Comparison of ENCODE assay signal across 7 mouse cellular contexts in genomic region chr5:38479908-38480725, GRCm38 (mm10). TPM values are rescaled to one million over a fixed set of nuclear protein-coding genes. Genes with fewer than 3 reads are reported as not detected.
DNase-seq lines count a peak whose midpoint lies in the region; ATAC-seq and TF ChIP-seq lines count a peak whose summit lies in the region.

No protein-coding gene starts in this region.

- H3K9ac ChIP-seq in hindbrain, embryonic 15.5 days, result 0 out of 2 replicates have a peak overlapping the region, but pooled peaks have one; percentile 23
- peak overlapping the region; percentile 51 for H3K9ac ChIP-seq in liver, adult 2 months (ENCODE audit: low read depth, low read length)
- peak overlapping the region; percentile 43; the same call in 1 of the 2 replicates for H3K9ac ChIP-seq in midbrain, embryonic 16.5 days (ENCODE audit: low read depth, low read length)
- H3K9ac ChIP-seq in stomach, postnatal 0 days (ENCODE audit: low read length), result peak overlapping the region; percentile 54

- ATAC-seq in hindbrain, embryonic 15.5 days (ENCODE audit: low FRiP score, low read depth), result peak; percentile 59; the same call in 1 of the 2 replicates
- ATAC-seq in midbrain, embryonic 16.5 days, result peak; percentile 59
- peak; percentile 80 for ATAC-seq in stomach, postnatal 0 days (ENCODE audit: low FRiP score, low TSS enrichment)

- no peaks in the 10 kb centered on the region for H3K9me3 ChIP-seq in hindbrain, embryonic 15.5 days
- no peaks in the 10 kb centered on the region for H3K9me3 ChIP-seq in midbrain, embryonic 16.5 days (replicated peaks; ENCODE audit: control insufficient read depth, low read length, poor library complexity, severe bottlenecking)
- H3K9me3 ChIP-seq in stomach, postnatal 0 days (ENCODE audit: control insufficient read depth, low read length), result no peaks in the 10 kb centered on the region

- peak overlapping the region; percentile 65 for H3K27ac ChIP-seq in hindbrain, embryonic 15.5 days (replicated peaks)
- peak overlapping the region; percentile 78 for H3K27ac ChIP-seq in liver, adult 2 months (replicated peaks; ENCODE audit: insufficient read depth, low read depth, low read length)
- peak overlapping the region; percentile 2 for H3K27ac ChIP-seq in midbrain, embryonic 16.5 days (ENCODE audit: low read length)
- peak overlapping the region; percentile 75 for H3K27ac ChIP-seq in stomach, postnatal 0 days (replicated peaks)

- WGBS in hindbrain, embryonic 15.5 days, result 8% methylated on average over 22 of the region's 22 CpGs
- WGBS in liver, adult 2 months, result 2% methylated on average over 22 of the region's 22 CpGs
- 16% methylated on average over 22 of the region's 22 CpGs for WGBS in midbrain, embryonic 16.5 days
- WGBS in stomach, postnatal 0 days, result 9% methylated on average over 22 of the region's 22 CpGs

- peak; percentile 69 for DNase-seq in T-cell, adult 2 months (ENCODE audit: low spot score)
- DNase-seq in cerebellum, adult 18-20 months, result peak; percentile 55 to 57
- DNase-seq in gastrocnemius, adult 18-20 months (ENCODE audit: low spot score), result peak; percentile 44
- peak; percentile 98 for DNase-seq in liver, adult 2 months (ENCODE audit: extremely low read depth, low read depth, low spot score)
- peak; percentile 57 for DNase-seq in stomach, postnatal 0 days (ENCODE audit: low spot score)

- no peaks in the 10 kb centered on the region; the same call in 1 of the 2 replicates for H3K79me2 ChIP-seq in liver, adult 2 months (ENCODE audit: control insufficient read depth, insufficient read depth, low read length)

- peak overlapping the region; percentile 10; the same call in 1 of the 2 replicates for H3K4me3 ChIP-seq in hindbrain, embryonic 15.5 days
- H3K4me3 ChIP-seq in liver, adult 2 months (ENCODE audit: insufficient read depth, low read depth, low read length), result peak overlapping the region; percentile 26
- no peak overlapping the region for H3K4me3 ChIP-seq in midbrain, embryonic 16.5 days (ENCODE audit: low read depth, low read length)
- H3K4me3 ChIP-seq in stomach, postnatal 0 days (ENCODE audit: low read depth, low read length), result peak overlapping the region; percentile 41

- peak overlapping the region; percentile 47 for H3K4me2 ChIP-seq in hindbrain, embryonic 15.5 days
- H3K4me2 ChIP-seq in midbrain, embryonic 16.5 days (ENCODE audit: low read length), result peak overlapping the region; percentile 28
- peak overlapping the region; percentile 67 for H3K4me2 ChIP-seq in stomach, postnatal 0 days (replicated peaks; ENCODE audit: low read depth)

- no peaks in the 10 kb centered on the region for H3K27me3 ChIP-seq in hindbrain, embryonic 15.5 days
- H3K27me3 ChIP-seq in liver, adult 2 months (ENCODE audit: control insufficient read depth, insufficient read depth, low read length), result no peaks in the 10 kb centered on the region
- no peaks in the 10 kb centered on the region for H3K27me3 ChIP-seq in midbrain, embryonic 16.5 days (ENCODE audit: control insufficient read depth, insufficient read depth, low read depth, low read length)
- no peaks in the 10 kb centered on the region for H3K27me3 ChIP-seq in stomach, postnatal 0 days (ENCODE audit: control insufficient read depth, insufficient read depth, low read length)

- TF ChIP-seq EP300 in stomach, postnatal 0 days (optimal IDR thresholded peaks at IDR 0.05), result no peak

- TF ChIP-seq CTCF in liver, adult 2 months (IDR thresholded peaks at IDR 0.05; ENCODE audit: low read depth, low read length), result no peak
- TF ChIP-seq CTCF in stomach, postnatal 0 days (IDR thresholded peaks at IDR 0.05; ENCODE audit: low read depth), result peak; percentile 40; the same call in 1 of the 2 replicates

- no peaks in the 10 kb centered on the region for H3K36me3 ChIP-seq in hindbrain, embryonic 15.5 days
- peaks cover 8% of the 10 kb centered on the region for H3K36me3 ChIP-seq in liver, adult 2 months (ENCODE audit: control insufficient read depth, insufficient read depth, low read length)
- H3K36me3 ChIP-seq in midbrain, embryonic 16.5 days (ENCODE audit: control insufficient read depth, insufficient read depth, low read length), result no peaks in the 10 kb centered on the region
- H3K36me3 ChIP-seq in stomach, postnatal 0 days (ENCODE audit: control insufficient read depth, insufficient read depth, low read length), result no peaks in the 10 kb centered on the region

- TF ChIP-seq POLR2A in liver, adult 2 months (IDR thresholded peaks at IDR 0.05; ENCODE audit: extremely low read depth, insufficient read depth, low read length), result 0 out of 2 replicates have a peak, but pooled peaks have one; percentile 13

- peaks cover 15% of the 10 kb centered on the region for H3K4me1 ChIP-seq in hindbrain, embryonic 15.5 days (replicated peaks)
- H3K4me1 ChIP-seq in liver, adult 2 months (ENCODE audit: control insufficient read depth, insufficient read depth, low read length), result peaks cover 27% of the 10 kb centered on the region
- peaks cover 10% of the 10 kb centered on the region for H3K4me1 ChIP-seq in midbrain, embryonic 16.5 days (ENCODE audit: control insufficient read depth, insufficient read depth, low read length)
- no peaks in the 10 kb centered on the region for H3K4me1 ChIP-seq in stomach, postnatal 0 days (replicated peaks; ENCODE audit: control insufficient read depth, insufficient read depth)

RNA-seq across cellular contexts. Expression of gene Slc2a9, which starts 22.8 kb away (rescaled TPM):
- total RNA-seq in gastrocnemius, adult 18-20 months (2021), result under 1 TPM; 0.27 to 0.33 TPM
- 0.49 and 0.60 TPM in 2 replicates for polyA plus RNA-seq in hindbrain, embryonic 15.5 days (2015; fragmentation: Nextera tagmentation; extraction: Ambion mirVana)
- 48.3 and 80.8 TPM in 2 replicates for total RNA-seq in liver, adult 2 months (2014; rRNA removed)
- polyA plus RNA-seq in liver, adult 2 months (2012; rRNA removed), result 30.7 and 33.0 TPM in 2 replicates
- polyA plus RNA-seq in midbrain, embryonic 16.5 days (2015; fragmentation: Nextera tagmentation; extraction: Ambion mirVana), result 0.23 and 0.73 TPM in 2 replicates
- polyA plus RNA-seq in stomach, postnatal 0 days (2015; fragmentation: Nextera tagmentation; extraction: Ambion mirVana), result 0.62 and 0.93 TPM in 2 replicates

Comparison
In these comparisons a context has a peak if more than half of its experiments do, and no peak if none do; other contexts are left out.
1. DNase-seq: peak in every context shown above with its lines; median percentile 98 in liver, adult 2 months; 69 in T-cell, adult 2 months; 57 in stomach, postnatal 0 days; 56 in cerebellum, adult 18-20 months; 44 in gastrocnemius, adult 18-20 months.
2. H3K27ac ChIP-seq: peak in every context shown above with its lines; median percentile 78 in liver, adult 2 months; 75 in stomach, postnatal 0 days; 65 in hindbrain, embryonic 15.5 days; 2 in midbrain, embryonic 16.5 days.
3. RNA of gene Slc2a9, which starts 22.8 kb away (polyA plus RNA-seq): 30.7 to 33.0 TPM in liver, adult 2 months; 0.62 to 0.93 TPM in stomach, postnatal 0 days, 0.49 to 0.60 TPM in hindbrain, embryonic 15.5 days and 0.23 to 0.73 TPM in midbrain, embryonic 16.5 days; every median in the first group is over 10 times any median in the second.
4. Peak in every context shown above with its lines, with median percentiles within 50 percentile points of each other: ATAC-seq, H3K4me2 ChIP-seq and H3K9ac ChIP-seq.